Mouse (Mus musculus) monocyte, adult 2 months (primary cell): Measurements from ENCODE around the gene Sh2d1b2.

ENCODE experiments used
- DNase-seq, 2 experiments: peaks; one replicate each; pipeline ENCODE4 v3.0.0; 2022; ENCODE audit warnings: low spot score in 2 of 2, low read depth in 1 of 2

Sh2d1b2 gene

GRCm38 (mm10) chr1:170273252-170273651 is 40.7 kb downstream of the Sh2d1b2 start:
- DNase-seq = no peak

GRCm38 (mm10) chr1:170277016-170277415 is 44.5 kb downstream of the Sh2d1b2 start, which contains the start of gene Sh2d1b1:
Gene Sh2d1b1, plus strand, starts transcription at chr1:170277320.
- no peak for DNase-seq

GRCm38 (mm10) chr1:170282415-170283129 is 50.0 kb downstream of the Sh2d1b2 start:
- DNase-seq = peak; percentile 43 to 50

GRCm38 (mm10) chr1:170292239-170292951 is 59.8 kb downstream of the Sh2d1b2 start:
- DNase-seq = no peak

GRCm38 (mm10) chr1:170293257-170293656 is 60.7 kb downstream of the Sh2d1b2 start:
- DNase-seq = no peak

- DNase-seq = no peak
These were observed 62.4 kb downstream of the Sh2d1b2 start for GRCm38 (mm10) chr1:170294786-170295570.

GRCm38 (mm10) chr1:170299496-170299895 is 66.9 kb downstream of the Sh2d1b2 start:
- DNase-seq = no peak

GRCm38 (mm10) chr1:170301686-170302085 is 69.1 kb downstream of the Sh2d1b2 start:
- no peak for DNase-seq

- no peak for DNase-seq
These were observed 69.9 kb downstream of the Sh2d1b2 start for GRCm38 (mm10) chr1:170302456-170302855.

GRCm38 (mm10) chr1:170303103-170303502 is 70.6 kb downstream of the Sh2d1b2 start:
- DNase-seq = no peak
